Mouse (Mus musculus) thymus, adult 2 months (tissue): ENCODE measurements around the gene Rnf123.

Experiments
- CTCF ChIP-seq: fragments of 200-500 bp; IDR thresholded peaks from 2 replicates; pipeline ENCODE4 v1.5.1; 2012; ENCODE audit warnings: mild to moderate bottlenecking, control low read depth, low read length, moderate library complexity, borderline replicate concordance; ENCODE audit not compliant: control insufficient read depth, poor library complexity, insufficient read depth; ENCODE audit errors: extremely low read depth
- POLR2A ChIP-seq: fragments of 200-500 bp; IDR thresholded peaks from 2 replicates; pipeline ENCODE4 v1.6.1; 2012; ENCODE audit warnings: mild to moderate bottlenecking, low read length, control low read depth, moderate library complexity; ENCODE audit not compliant: control insufficient read depth, poor library complexity, insufficient read depth; ENCODE audit errors: extremely low read depth

GRCm38 (mm10) chr9:108126436-108127180 is 43.5 kb upstream of the Rnf123 start:
- TF ChIP-seq CTCF (no peak), POLR2A (no peak)
